Mouse (Mus musculus) intestine, embryonic 14.5 days (tissue): ENCODE measurements around the gene Dmkn. TPM values are rescaled to one million over a fixed set of nuclear protein-coding genes. Genes with fewer than 3 reads are reported as not detected.

ENCODE experiments used
- ATAC-seq: fragments of 200-750 bp; cut with Nextera tagmentation; replicated peaks from 2 replicates; pipeline ENCODE4 v1.8.0; 2017; ENCODE audit warnings: low read depth, moderate number of reproducible peaks, moderate TSS enrichment, moderate library complexity; ENCODE audit not compliant: low FRiP score, low TSS enrichment
- DNase-seq: peaks from one replicate; pipeline ENCODE4 v3.0.0-alpha.2; 2018; ENCODE audit warnings: low spot score
- H3K27ac ChIP-seq: fragments of 300-500 bp; sonication (generic); 2 replicates; pipeline ENCODE4 v1.5.1; 2014; ENCODE audit warnings: low read depth, mild to moderate bottlenecking, control low read depth
- H3K27me3 ChIP-seq: fragments of 300-500 bp; sonication (generic); replicated peaks from 2 replicates; pipeline ENCODE4 v1.6.1; 2014; ENCODE audit warnings: low read length, control low read depth; ENCODE audit not compliant: control insufficient read depth, insufficient read depth
- H3K36me3 ChIP-seq: fragments of 300-500 bp; sonication (generic); 2 replicates; pipeline ENCODE4 v1.6.1; 2014; ENCODE audit warnings: low read length, control low read depth; ENCODE audit not compliant: control insufficient read depth, insufficient read depth
- H3K4me1 ChIP-seq: fragments of 300-500 bp; sonication (generic); replicated peaks from 2 replicates; pipeline ENCODE4 v1.6.1; 2014; ENCODE audit warnings: low read length, control low read depth, mixed read lengths; ENCODE audit not compliant: control insufficient read depth, insufficient read depth
- H3K4me2 ChIP-seq: fragments of 300-500 bp; sonication (generic); 2 replicates; pipeline ENCODE4 v1.6.1; 2014; ENCODE audit warnings: low read length
- H3K4me3 ChIP-seq: fragments of 300-500 bp; sonication (generic); 2 replicates; pipeline ENCODE4 v1.5.1; 2014; ENCODE audit warnings: low read depth, low read length, control low read depth, mixed read lengths
- H3K9ac ChIP-seq: fragments of 300-500 bp; sonication (generic); 2 replicates; pipeline ENCODE4 v1.6.1; 2014; ENCODE audit warnings: mild to moderate bottlenecking, low read length
- H3K9me3 ChIP-seq: fragments of 300-500 bp; sonication (generic); 2 replicates; pipeline ENCODE4 v1.6.1; 2016; ENCODE audit warnings: low read length, control low read depth; ENCODE audit not compliant: control insufficient read depth
- WGBS: fragments of 180-500 bp; shearing (Covaris S2); extraction: QIAGEN DNeasy Blood & Tissue Kit; methylation state at CpG from one replicate; pipeline ENCODE4 v1.1.7; 2014; 5-methylcytosine and 5-hydroxymethylcytosine counted together
- polyA plus RNA-seq: library from polyadenylated mRNA; unstranded; fragments of >200 nt; fragmentation: Nextera tagmentation; extraction: Ambion mirVana; gene quantifications from 2 replicates; pipeline ENCODE4 v1.2.1, GENCODE M21; 2014

The Dmkn gene
- polyA plus RNA-seq, result 0.61 and 1.3 TPM in 2 replicates

DNA sequence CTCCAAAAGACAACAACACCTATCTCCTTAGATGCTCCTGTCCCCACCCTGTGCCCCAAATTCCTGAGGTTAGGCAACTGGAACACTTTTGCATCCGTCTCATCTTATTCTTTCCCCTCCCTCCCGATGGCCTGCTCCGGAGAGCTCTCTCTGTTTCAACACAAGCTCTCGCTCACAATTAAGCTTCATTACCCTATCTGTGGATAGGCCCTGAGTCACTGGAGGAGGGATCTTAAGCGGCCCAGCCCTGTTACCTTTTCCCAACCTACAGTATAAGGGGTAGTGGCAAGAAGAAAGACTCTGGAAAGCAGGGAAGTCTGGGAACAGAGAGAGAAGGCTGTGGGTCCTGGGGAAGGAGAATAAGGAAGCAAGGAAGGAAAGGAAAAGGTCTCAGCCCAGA, at the start of gene Dmkn:
TSS of gene Dmkn (plus strand) at position 301 of the 400 bp plus-strand sequence.
- H3K4me1 ChIP-seq, result no peaks in the 10 kb centered on the region
- H3K36me3 ChIP-seq, result no peaks in the 10 kb centered on the region
- H3K9me3 ChIP-seq, result no peaks in the 10 kb centered on the region
- 53% methylated on average over 5 of the region's 5 CpGs for WGBS
- no peak within 1 kb of the TSS for H3K27ac ChIP-seq
- H3K4me2 ChIP-seq, result no peak within 1 kb of the TSS
- no peaks in the 10 kb centered on the region for H3K27me3 ChIP-seq
- no peak within 1 kb of the TSS for H3K4me3 ChIP-seq
- ATAC-seq, result no peak
- H3K9ac ChIP-seq, result no peak within 1 kb of the TSS
- DNase-seq, result no peak

GRCm38 (mm10) chr7:30717006-30717715, 46.4 kb upstream of the Dmkn start:
- Histone ChIP-seq H3K4me3 (peak overlapping the region; percentile 33), H3K27me3 (peaks cover 9% of the 10 kb centered on the region; the same call in 1 of the 2 replicates), H3K9ac (no peak overlapping the region), H3K4me2 (peak overlapping the region; percentile 52), H3K27ac (no peak overlapping the region), H3K4me1 (peaks cover 7% of the 10 kb centered on the region), H3K9me3 (no peaks in the 10 kb centered on the region), H3K36me3 (no peaks in the 10 kb centered on the region)
- ATAC-seq, result peak; percentile 98
- peak; percentile 89 for DNase-seq
- WGBS, result 3% methylated on average over 43 of the region's 43 CpGs

DNA sequence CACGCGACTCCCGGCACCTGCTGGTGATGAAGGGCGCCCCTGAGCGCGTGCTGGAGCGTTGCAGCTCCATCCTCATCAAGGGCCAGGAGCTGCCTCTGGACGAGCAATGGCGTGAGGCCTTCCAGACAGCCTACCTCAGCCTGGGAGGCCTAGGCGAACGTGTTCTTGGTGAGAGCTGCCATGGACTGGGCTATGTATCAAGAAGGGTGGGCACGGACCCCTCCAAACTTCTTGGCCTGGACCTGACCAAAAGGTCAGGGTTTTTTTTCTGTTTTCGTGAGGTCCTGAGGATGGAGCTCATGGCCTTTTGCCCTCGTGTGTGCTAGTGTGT, 45.9 kb upstream of the Dmkn start:
- H3K36me3 ChIP-seq, result no peaks in the 10 kb centered on the region
- H3K27me3 ChIP-seq, result peaks cover 9% of the 10 kb centered on the region; the same call in 1 of the 2 replicates
- peak overlapping the region; percentile 52 for H3K4me2 ChIP-seq
- peak overlapping the region; percentile 33 for H3K4me3 ChIP-seq
- DNase-seq (no peak), ATAC-seq (no peak)
- H3K27ac ChIP-seq, result no peak overlapping the region
- 9% methylated on average over 14 of the region's 14 CpGs for WGBS
- no peaks in the 10 kb centered on the region for H3K9me3 ChIP-seq
- peaks cover 7% of the 10 kb centered on the region for H3K4me1 ChIP-seq
- no peak overlapping the region for H3K9ac ChIP-seq

DNA sequence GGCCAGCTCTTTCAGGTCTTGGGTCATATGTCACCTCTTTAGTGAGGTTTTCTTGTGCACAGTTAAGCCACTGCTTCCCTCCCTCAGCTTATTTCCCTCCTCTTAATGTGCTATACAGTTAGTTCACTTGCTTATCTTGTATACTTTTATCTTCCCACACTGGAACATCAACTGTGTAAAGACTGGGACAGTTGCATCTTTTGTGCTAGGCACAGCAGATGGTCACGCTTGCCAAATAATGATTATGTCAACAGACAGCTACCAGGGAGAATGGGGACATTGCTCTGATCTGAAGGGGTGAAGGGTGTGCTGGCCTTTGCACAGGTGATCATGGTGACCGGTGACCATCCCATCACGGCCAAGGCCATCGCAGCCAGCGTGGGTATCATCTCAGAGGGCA, 43.9 kb upstream of the Dmkn start:
- H3K4me2 ChIP-seq, result no peak overlapping the region
- H3K4me1 ChIP-seq, result peaks cover 7% of the 10 kb centered on the region
- H3K9me3 ChIP-seq, result no peaks in the 10 kb centered on the region
- no peak for DNase-seq
- peaks cover 9% of the 10 kb centered on the region; the same call in 1 of the 2 replicates for H3K27me3 ChIP-seq
- no peaks in the 10 kb centered on the region for H3K36me3 ChIP-seq
- no peak overlapping the region for H3K9ac ChIP-seq
- WGBS, result 95% methylated on average over 5 of the region's 5 CpGs
- no peak overlapping the region for H3K4me3 ChIP-seq
- ATAC-seq, result no peak
- no peak overlapping the region for H3K27ac ChIP-seq

DNA sequence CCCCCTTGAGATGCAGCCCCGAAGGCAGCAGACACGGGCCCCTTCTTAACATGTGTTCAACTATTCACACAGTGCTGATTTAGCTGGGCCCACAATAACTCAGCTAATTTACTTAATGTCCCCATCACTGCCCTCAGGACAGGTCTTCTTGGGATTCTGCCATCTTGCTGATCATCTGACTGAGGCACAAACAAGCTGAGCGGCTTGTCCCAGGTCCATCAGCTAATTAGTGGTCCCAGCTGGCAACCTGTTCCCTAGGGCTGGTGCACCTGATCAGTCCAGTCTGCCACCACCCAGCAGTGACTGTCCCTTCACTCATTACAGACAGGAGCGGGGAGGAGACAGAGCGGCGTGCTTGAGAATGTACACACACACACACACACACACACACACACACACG, 42.3 kb upstream of the Dmkn start:
- H3K27me3 ChIP-seq, result peaks cover 9% of the 10 kb centered on the region; the same call in 1 of the 2 replicates
- no peak overlapping the region for H3K9ac ChIP-seq
- no peaks in the 10 kb centered on the region for H3K36me3 ChIP-seq
- no peak overlapping the region for H3K27ac ChIP-seq
- H3K4me2 ChIP-seq, result no peak overlapping the region
- H3K4me3 ChIP-seq, result no peak overlapping the region
- WGBS, result 90% methylated on average over 7 of the region's 7 CpGs
- H3K4me1 ChIP-seq, result peaks cover 7% of the 10 kb centered on the region
- DNase-seq (no peak), ATAC-seq (no peak)
- no peaks in the 10 kb centered on the region for H3K9me3 ChIP-seq

DNA sequence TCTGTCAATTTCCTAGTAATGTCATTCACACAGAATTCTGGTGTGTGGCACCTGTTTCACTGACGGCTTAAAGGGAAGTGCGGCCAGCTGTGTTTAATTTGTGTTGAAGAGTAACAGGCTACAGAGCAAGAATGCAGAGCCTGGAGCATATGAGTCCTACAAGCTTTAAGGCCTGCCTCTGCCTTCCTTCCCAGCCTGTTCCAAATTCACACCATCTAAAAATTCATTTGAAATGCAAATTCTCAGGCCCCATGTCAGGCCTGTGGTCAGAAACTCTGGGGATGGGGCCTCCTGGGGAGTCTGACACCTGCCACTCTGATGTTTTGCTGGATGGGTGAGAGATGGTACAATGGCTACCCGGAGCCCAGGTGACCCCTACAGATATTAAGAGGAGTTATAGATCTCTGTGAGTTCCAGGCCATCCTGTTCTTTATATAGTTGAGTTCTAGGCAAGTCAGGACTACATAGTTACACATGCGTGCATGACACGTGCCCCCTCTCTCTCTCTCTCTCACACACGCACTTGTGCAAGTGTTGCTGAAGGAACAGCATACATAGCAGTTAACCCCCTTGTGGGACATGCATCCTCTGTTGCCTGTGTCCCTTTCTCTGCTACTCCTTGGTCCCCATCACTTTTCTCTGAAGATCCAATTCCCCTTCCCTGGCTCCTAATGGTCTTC, 40.1 kb upstream of the Dmkn start:
- H3K9me3 ChIP-seq, result no peaks in the 10 kb centered on the region
- H3K4me1 ChIP-seq, result peaks cover 2% of the 10 kb centered on the region; the same call in 1 of the 2 replicates
- DNase-seq (no peak), ATAC-seq (no peak)
- H3K4me3 ChIP-seq, result no peak overlapping the region
- H3K36me3 ChIP-seq, result peaks cover 13% of the 10 kb centered on the region; the same call in 1 of the 2 replicates
- 57% methylated on average over 6 of the region's 6 CpGs for WGBS
- no peak overlapping the region for H3K9ac ChIP-seq
- H3K27me3 ChIP-seq, result no peaks in the 10 kb centered on the region
- no peak overlapping the region for H3K4me2 ChIP-seq
- no peak overlapping the region for H3K27ac ChIP-seq

DNA sequence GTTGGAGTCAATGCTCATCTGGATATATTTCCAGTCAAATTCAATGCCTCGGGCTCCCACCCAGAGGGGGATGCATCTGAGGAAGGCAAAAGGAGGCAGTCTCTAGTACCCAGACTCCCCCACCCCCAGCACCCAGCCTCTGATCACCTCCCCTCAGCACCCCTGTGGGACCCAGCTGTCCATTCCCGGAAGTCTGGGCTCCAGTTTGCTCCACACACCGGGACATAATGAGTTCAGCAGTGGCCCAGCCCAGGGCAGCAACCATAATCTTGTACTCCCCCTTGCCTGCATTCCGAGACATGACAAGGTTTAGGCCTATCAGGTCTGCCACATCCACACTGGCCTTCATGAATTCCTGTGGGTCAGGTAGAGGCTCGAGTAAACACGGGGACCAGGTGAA, 35.3 kb upstream of the Dmkn start:
- WGBS, result 83% methylated on average over 6 of the region's 6 CpGs
- DNase-seq, result no peak

DNA sequence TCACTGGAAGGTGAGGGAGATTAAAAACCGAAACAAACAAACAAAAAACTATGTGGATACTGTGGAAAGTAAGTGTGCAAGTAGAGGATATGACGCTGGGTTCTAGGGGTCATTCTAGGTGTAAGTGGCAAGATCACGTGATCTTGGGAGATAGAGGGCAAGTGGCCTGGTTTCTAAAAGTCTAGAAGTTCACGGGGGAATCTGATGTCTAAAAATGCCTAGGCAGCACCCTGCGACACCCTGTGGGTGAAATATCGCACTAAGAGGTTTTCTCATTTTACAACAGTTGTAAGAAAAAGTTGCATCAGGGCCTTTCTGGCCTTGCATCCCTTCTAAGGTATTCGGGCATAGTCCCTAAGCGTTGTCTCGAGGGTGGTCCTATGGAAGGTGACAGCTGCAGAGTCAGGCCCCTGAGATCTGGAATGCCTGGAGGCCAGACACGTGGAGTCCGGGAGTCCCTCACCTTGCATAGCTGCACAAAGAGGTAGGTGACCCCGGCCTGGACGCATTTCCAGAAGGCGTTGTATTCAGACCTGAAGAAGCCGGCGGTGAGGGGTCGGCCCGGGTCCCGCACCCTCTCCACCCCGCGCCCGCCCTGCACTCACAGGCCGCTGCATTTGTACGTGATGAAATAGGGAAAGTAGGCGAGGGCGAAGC, 34.7 kb upstream of the Dmkn start:
- no peaks in the 10 kb centered on the region for H3K9me3 ChIP-seq
- 8% methylated on average over 26 of the region's 26 CpGs for WGBS
- peak overlapping the region; percentile 74 for H3K9ac ChIP-seq
- H3K27ac ChIP-seq, result peak overlapping the region; percentile 88
- H3K4me1 ChIP-seq, result peaks cover 12% of the 10 kb centered on the region
- peaks cover 21% of the 10 kb centered on the region; the same call in 1 of the 2 replicates for H3K36me3 ChIP-seq
- no peaks in the 10 kb centered on the region for H3K27me3 ChIP-seq
- peak overlapping the region; percentile 77 for H3K4me2 ChIP-seq
- DNase-seq (no peak), ATAC-seq (peak; percentile 48)
- peak overlapping the region; percentile 85 for H3K4me3 ChIP-seq

More for the DNA sequence above, 35.3 kb upstream of the Dmkn start:
- ATAC-seq, result no peak
- no peaks in the 10 kb centered on the region for H3K9me3 ChIP-seq
- peak overlapping the region; percentile 77 for H3K4me2 ChIP-seq
- peak overlapping the region; percentile 74; the same call in 1 of the 2 replicates for H3K9ac ChIP-seq
- peaks cover 21% of the 10 kb centered on the region; the same call in 1 of the 2 replicates for H3K36me3 ChIP-seq
- peaks cover 12% of the 10 kb centered on the region for H3K4me1 ChIP-seq
- H3K27me3 ChIP-seq, result no peaks in the 10 kb centered on the region
- H3K27ac ChIP-seq, result no peak overlapping the region
- H3K4me3 ChIP-seq, result peak overlapping the region; percentile 85
